Mouse (Mus musculus) olfactory bulb, adult 2 months (tissue): Measurements from ENCODE around the gene Lce1a2. TPM values are rescaled to one million over a fixed set of nuclear protein-coding genes. Genes with fewer than 3 reads are reported as not detected.

Source experiments
- H3K27ac ChIP-seq: fragments of 200-500 bp; 2 replicates; pipeline ENCODE4 v1.5.1; 2012; ENCODE audit warnings: low read depth, low read length; ENCODE audit not compliant: insufficient read depth
- H3K4me1 ChIP-seq: fragments of 200-500 bp; 2 replicates; pipeline ENCODE4 v1.6.1; 2012; ENCODE audit warnings: low read length; ENCODE audit not compliant: control insufficient read depth, insufficient read depth
- H3K4me3 ChIP-seq: fragments of 200-500 bp; 2 replicates; pipeline ENCODE4 v1.5.1; 2012; ENCODE audit warnings: mild to moderate bottlenecking, low read depth, low read length, moderate library complexity; ENCODE audit not compliant: insufficient read depth
- CTCF ChIP-seq: fragments of 200-500 bp; IDR thresholded peaks from 2 replicates; pipeline ENCODE4 v1.5.1; 2012; ENCODE audit warnings: low read depth, mild to moderate bottlenecking, low read length, moderate library complexity; ENCODE audit not compliant: insufficient read depth
- POLR2A ChIP-seq: fragments of 200-500 bp; IDR thresholded peaks from 2 replicates; pipeline ENCODE4 v1.6.1; 2012; ENCODE audit warnings: mild to moderate bottlenecking, low read depth, low read length, moderate library complexity; ENCODE audit not compliant: insufficient read depth
- WGBS: fragments of 180-500 bp; shearing (Covaris S2); methylation state at CpG from one replicate; pipeline ENCODE4 v1.1.7; 2018; 5-methylcytosine and 5-hydroxymethylcytosine counted together
- polyA plus RNA-seq: library from polyadenylated mRNA; stranded (reverse); fragments of >200 nt; gene quantifications from 2 replicates; pipeline ENCODE4 v1.2.4, GENCODE M21; 2012; ENCODE audit warnings: low replicate concordance; ENCODE audit not compliant: missing spikeins, insufficient read depth, insufficient read length

The Lce1a2 gene
- polyA plus RNA-seq, 1 experiment: not detected

DNA sequence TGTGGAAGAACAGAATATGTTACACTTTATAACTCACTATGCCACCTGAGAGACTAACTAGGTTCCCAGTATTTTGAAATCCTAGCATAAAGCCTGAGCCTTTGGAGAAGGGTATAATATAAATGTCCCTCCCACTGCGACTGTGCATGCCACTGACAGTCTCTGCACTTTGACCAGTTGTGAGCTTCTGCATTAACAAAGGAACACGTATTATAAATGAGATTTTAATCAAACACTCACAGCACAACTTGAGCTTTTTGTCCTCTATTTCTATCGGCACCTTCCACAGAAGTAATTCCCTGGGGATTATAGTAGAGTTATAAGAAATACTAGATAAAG, 31.5 kb downstream of the Lce1a2 start:
- WGBS: 58% methylated on average over 3 of the region's 3 CpGs
- no peak overlapping the region for H3K27ac ChIP-seq
- H3K4me3 ChIP-seq: no peak overlapping the region
- H3K4me1 ChIP-seq: no peaks in the 10 kb centered on the region
- TF ChIP-seq POLR2A: no peak
- no peak for TF ChIP-seq CTCF

DNA sequence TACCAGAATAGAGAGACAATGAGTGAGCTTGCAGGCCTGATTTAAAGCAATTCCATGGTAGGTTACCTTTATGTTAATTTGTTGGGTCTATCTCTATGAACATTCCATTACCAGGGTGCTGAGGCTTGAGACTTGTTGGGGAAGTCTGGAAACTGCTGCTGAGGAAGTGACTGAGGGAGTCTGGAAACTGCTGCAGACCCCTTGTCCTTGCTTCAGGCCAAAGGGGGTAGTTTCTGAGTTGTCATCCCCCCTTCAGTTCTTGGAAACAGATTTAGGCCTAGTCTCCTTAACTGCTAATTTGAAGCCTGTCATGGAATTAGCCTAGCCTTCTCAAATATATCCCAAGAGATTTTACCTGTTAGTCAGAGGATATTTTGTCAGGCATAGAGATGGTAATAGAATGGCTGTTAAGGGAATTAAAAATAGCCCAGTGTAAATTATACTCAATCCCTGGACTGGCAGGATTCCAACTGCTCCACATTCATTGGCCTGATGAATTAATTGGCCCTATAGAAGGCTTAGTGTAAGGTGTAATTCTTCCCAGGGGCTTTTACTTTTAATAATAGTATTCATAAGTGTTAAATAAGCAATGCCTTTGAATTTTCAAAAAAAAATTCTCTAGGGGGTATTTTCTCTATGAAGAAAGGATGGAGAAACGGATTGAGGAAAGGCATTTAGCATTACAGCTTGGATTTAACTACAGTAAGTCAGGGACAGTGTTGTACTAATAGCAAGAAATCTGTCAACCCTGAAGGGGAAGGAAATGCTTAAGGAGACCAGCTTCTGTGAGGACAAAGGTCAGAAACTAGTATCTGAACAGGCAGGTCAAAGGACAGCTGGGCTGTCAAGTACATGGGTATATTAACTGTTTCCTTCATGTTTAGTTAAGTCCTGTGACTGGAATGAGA, 32.1 kb downstream of the Lce1a2 start:
- 25% methylated on average over 1 of the region's 1 CpGs for WGBS
- no peak for TF ChIP-seq POLR2A
- no peak for TF ChIP-seq CTCF
- Histone ChIP-seq H3K27ac (no peak overlapping the region), H3K4me1 (no peaks in the 10 kb centered on the region), H3K4me3 (no peak overlapping the region)

DNA sequence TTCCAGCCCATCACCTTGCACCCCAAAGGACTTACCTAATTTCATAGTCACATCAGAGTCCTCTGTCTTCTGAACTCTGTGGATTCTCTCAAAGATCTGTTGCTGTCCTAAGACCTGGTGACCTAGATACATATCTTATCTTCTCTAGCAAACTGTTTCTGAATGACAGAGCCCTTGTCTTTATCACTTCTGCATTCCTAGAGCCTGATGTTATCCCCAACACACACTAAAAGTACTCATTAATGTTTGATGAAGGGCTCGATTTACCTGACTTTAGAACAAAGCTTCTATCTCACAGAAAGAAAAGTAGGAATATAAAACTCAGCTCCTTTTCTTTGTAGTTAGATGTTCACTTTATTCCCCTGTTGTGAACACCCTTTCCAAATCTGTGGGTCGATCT, 48.6 kb downstream of the Lce1a2 start, which contains the start of gene Lce6a:
TSS of gene Lce6a (minus strand) at position 101 of the 400 bp plus-strand sequence.
- Histone ChIP-seq H3K4me1 (no peaks in the 10 kb centered on the region), H3K27ac (no peak within 1 kb of the TSS), H3K4me3 (no peak within 1 kb of the TSS)
- TF ChIP-seq POLR2A (no peak), CTCF (no peak)
- 76% methylated on average over 2 of the region's 2 CpGs for WGBS

Other genes with a start within 250 kb of the Lce1a2 start
- gene Gm9774, start 240.9 kb downstream of the Lce1a2 start, polyA plus RNA-seq: not detected in 2 replicates
- not detected in 2 replicates for gene Sprr2k, start 237.7 kb downstream of the Lce1a2 start, polyA plus RNA-seq
- not detected in 2 replicates for gene Sprr1b, start 231.5 kb downstream of the Lce1a2 start, polyA plus RNA-seq
- gene Sprr3, start 211.6 kb downstream of the Lce1a2 start, polyA plus RNA-seq: not detected in 2 replicates
- gene Sprr1a, start 184.4 kb downstream of the Lce1a2 start, polyA plus RNA-seq: not detected in 2 replicates
- not detected in 2 replicates for gene Sprr4, start 169.8 kb downstream of the Lce1a2 start, polyA plus RNA-seq
- gene 2310046K23Rik, start 135.8 kb downstream of the Lce1a2 start, polyA plus RNA-seq: not detected in 2 replicates
- not detected in 2 replicates for gene Ivl, start 96.6 kb downstream of the Lce1a2 start, polyA plus RNA-seq
- gene Smcp, start 81.3 kb downstream of the Lce1a2 start, polyA plus RNA-seq: not detected in 2 replicates
- gene 2210017I01Rik, start 62.8 kb downstream of the Lce1a2 start, polyA plus RNA-seq: not detected in 2 replicates
- not detected in 2 replicates for gene Lce6a, start 48.7 kb downstream of the Lce1a2 start, polyA plus RNA-seq
- not detected in 2 replicates for gene Lce1a1, start 22.0 kb downstream of the Lce1a2 start, polyA plus RNA-seq
- gene Lce1b, start 13.4 kb downstream of the Lce1a2 start, polyA plus RNA-seq: not detected in 2 replicates
- gene Lce1c, start 8.9 kb upstream of the Lce1a2 start, polyA plus RNA-seq: not detected in 2 replicates
- not detected in 2 replicates for gene Lce1d, start 16.9 kb upstream of the Lce1a2 start, polyA plus RNA-seq
- gene Lce1e, start 38.8 kb upstream of the Lce1a2 start, polyA plus RNA-seq: not detected in 2 replicates
- not detected in 2 replicates for gene Lce1f, start 50.0 kb upstream of the Lce1a2 start, polyA plus RNA-seq
- gene Gm38119, start 68.8 kb upstream of the Lce1a2 start, polyA plus RNA-seq: not detected in 2 replicates
- not detected in 2 replicates for gene Lce1g, start 82.0 kb upstream of the Lce1a2 start, polyA plus RNA-seq
- not detected in 2 replicates for gene Lce1h, start 94.8 kb upstream of the Lce1a2 start, polyA plus RNA-seq
- not detected in 2 replicates for gene Lce1i, start 108.6 kb upstream of the Lce1a2 start, polyA plus RNA-seq
- not detected in 2 replicates for gene Lce1j, start 120.2 kb upstream of the Lce1a2 start, polyA plus RNA-seq
- not detected in 2 replicates for gene Lce1k, start 137.6 kb upstream of the Lce1a2 start, polyA plus RNA-seq
- not detected in 2 replicates for gene Kprp, start 156.9 kb upstream of the Lce1a2 start, polyA plus RNA-seq
- gene Lce1l, start 181.0 kb upstream of the Lce1a2 start, polyA plus RNA-seq: not detected in 2 replicates
- gene 2310050C09Rik, start 199.9 kb upstream of the Lce1a2 start, polyA plus RNA-seq: not detected in 2 replicates